Mouse (Mus musculus) liver, adult 2 months (tissue): Measurements from ENCODE around the gene Olfr490. TPM values are rescaled to one million over a fixed set of nuclear protein-coding genes. Genes with fewer than 3 reads are reported as not detected.

ENCODE experiments used
- DNase-seq: peaks from one replicate; pipeline ENCODE4 v3.0.0-alpha.2; 2011; ENCODE audit warnings: low read depth, low spot score; ENCODE audit errors: extremely low read depth
- H3K27ac ChIP-seq: fragments of 200-500 bp; replicated peaks from 2 replicates; pipeline ENCODE4 v1.5.1; 2012; ENCODE audit warnings: low read depth, mild to moderate bottlenecking, control low read depth, inconsistent platforms, low read length; ENCODE audit not compliant: insufficient read depth
- H3K27me3 ChIP-seq: fragments of 200-500 bp; 2 replicates; pipeline ENCODE4 v1.6.1; 2012; ENCODE audit warnings: mild to moderate bottlenecking, moderate library complexity, low read length, inconsistent platforms; ENCODE audit not compliant: control insufficient read depth, insufficient read depth
- H3K36me3 ChIP-seq: fragments of 200-500 bp; 2 replicates; pipeline ENCODE4 v1.6.1; 2012; ENCODE audit warnings: low read length, inconsistent platforms; ENCODE audit not compliant: control insufficient read depth, insufficient read depth
- H3K4me1 ChIP-seq: fragments of 200-500 bp; 2 replicates; pipeline ENCODE4 v1.6.1; 2011; ENCODE audit warnings: low read length; ENCODE audit not compliant: control insufficient read depth, insufficient read depth
- H3K4me3 ChIP-seq: fragments of 200-500 bp; 2 replicates; pipeline ENCODE4 v1.5.1; 2011; ENCODE audit warnings: low read depth, mild to moderate bottlenecking, control low read depth, low read length, moderate library complexity; ENCODE audit not compliant: insufficient read depth
- H3K79me2 ChIP-seq: fragments of 200-500 bp; 2 replicates; pipeline ENCODE4 v1.6.1; 2012; ENCODE audit warnings: inconsistent platforms, mild to moderate bottlenecking, low read length, moderate library complexity; ENCODE audit not compliant: control insufficient read depth, insufficient read depth
- H3K9ac ChIP-seq: fragments of 200-500 bp; 2 replicates; pipeline ENCODE4 v1.6.1; 2012; ENCODE audit warnings: low read depth, mild to moderate bottlenecking, control low read depth, inconsistent platforms, low read length
- CTCF ChIP-seq: fragments of 200-500 bp; IDR thresholded peaks from 2 replicates; pipeline ENCODE4 v1.5.1; 2011; ENCODE audit warnings: low read depth, low read length, control low read depth
- POLR2A ChIP-seq: fragments of 200-500 bp; IDR thresholded peaks from 2 replicates; pipeline ENCODE4 v1.6.1; 2011; ENCODE audit warnings: low read length, control low read depth; ENCODE audit not compliant: insufficient read depth; ENCODE audit errors: extremely low read depth
- WGBS: fragments of 180-500 bp; shearing (Covaris S2); methylation state at CpG from one replicate; pipeline ENCODE4 v1.1.7; 2018; 5-methylcytosine and 5-hydroxymethylcytosine counted together
- polyA plus RNA-seq: library from polyadenylated mRNA; depleted of rRNA; stranded (reverse); fragments of >200 nt; gene quantifications from 2 replicates; pipeline ENCODE4 v1.2.3, GENCODE M21; 2012; rRNA removed
- total RNA-seq: library from RNA; depleted of rRNA; stranded (reverse); fragments of >200 nt; gene quantifications from 2 replicates; pipeline ENCODE4 v1.2.3, GENCODE M21; 2014; rRNA removed

Gene Olfr490
- total RNA-seq (not detected in 2 replicates), polyA plus RNA-seq (not detected in 2 replicates)

DNA sequence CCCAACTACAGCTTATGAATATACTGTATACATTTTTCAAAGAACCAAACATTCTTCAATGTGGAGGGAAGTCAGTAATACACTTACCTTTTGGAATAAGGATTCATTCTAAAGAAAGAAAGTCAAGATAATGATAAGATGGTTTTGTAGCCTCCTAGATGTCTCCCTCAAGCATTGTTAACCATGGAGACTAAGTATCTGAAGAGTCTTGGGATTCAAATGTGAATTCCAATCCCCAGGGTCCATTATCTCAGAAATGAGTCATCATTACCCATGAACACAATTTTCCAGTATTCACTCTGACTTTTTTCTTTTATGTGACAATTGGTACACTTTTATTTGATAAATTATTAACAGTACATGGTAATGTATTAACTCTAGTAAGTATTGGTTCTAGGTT, at the start of gene Olfr490:
Gene Olfr490, minus strand, starts transcription at position 101 of the 400 bp plus-strand sequence.
- TF ChIP-seq CTCF (no peak), POLR2A (no peak)
- H3K36me3 ChIP-seq: no peaks in the 10 kb centered on the region
- H3K4me1 ChIP-seq: no peaks in the 10 kb centered on the region
- H3K9ac ChIP-seq: no peak within 1 kb of the TSS
- no peak within 1 kb of the TSS for H3K4me3 ChIP-seq
- H3K27ac ChIP-seq: no peak within 1 kb of the TSS
- no peaks in the 10 kb centered on the region for H3K27me3 ChIP-seq
- DNase-seq: no peak
- no peaks in the 10 kb centered on the region for H3K79me2 ChIP-seq

DNA sequence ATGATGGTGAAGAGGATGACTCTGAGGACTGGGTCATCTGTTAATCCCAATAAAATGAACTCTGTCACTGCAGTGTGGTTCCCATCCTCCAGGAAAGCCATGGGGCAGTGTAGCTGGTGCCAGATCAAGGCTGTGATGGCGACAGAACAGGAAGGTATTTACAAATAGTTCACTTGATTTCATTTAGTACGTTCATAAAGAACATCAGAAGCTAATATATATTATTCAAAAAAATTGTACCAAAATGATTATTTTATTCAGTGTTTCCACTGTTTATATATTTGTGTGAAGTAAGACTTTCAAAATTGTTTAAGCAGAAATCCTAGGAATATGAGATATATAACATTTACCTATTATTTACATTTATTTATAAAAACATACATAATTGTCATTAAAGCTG, 34.8 kb upstream of the Olfr490 start, which contains the start of gene Olfr492:
Gene Olfr492, minus strand, starts transcription at position 101 of the 400 bp plus-strand sequence.
- Histone ChIP-seq H3K79me2 (no peaks in the 10 kb centered on the region), H3K4me1 (no peaks in the 10 kb centered on the region), H3K36me3 (no peaks in the 10 kb centered on the region), H3K27ac (no peak within 1 kb of the TSS), H3K27me3 (no peaks in the 10 kb centered on the region), H3K9ac (no peak within 1 kb of the TSS), H3K4me3 (no peak within 1 kb of the TSS)
- TF ChIP-seq CTCF (no peak), POLR2A (no peak)
- no peak for DNase-seq
- 62% methylated on average over 2 of the region's 2 CpGs for WGBS

GRCm38 (mm10) chr7:108313151-108313550, 24.4 kb upstream of the Olfr490 start, which contains the start of gene Olfr491:
TSS of gene Olfr491 (plus strand) at chr7:108313451.
- Histone ChIP-seq H3K27me3 (no peaks in the 10 kb centered on the region), H3K9ac (no peak within 1 kb of the TSS), H3K4me3 (no peak within 1 kb of the TSS), H3K36me3 (no peaks in the 10 kb centered on the region), H3K27ac (no peak within 1 kb of the TSS), H3K4me1 (no peaks in the 10 kb centered on the region), H3K79me2 (no peaks in the 10 kb centered on the region)
- WGBS: 53% methylated on average over 1 of the region's 1 CpGs
- TF ChIP-seq POLR2A (no peak), CTCF (no peak)
- no peak for DNase-seq

- H3K79me2 ChIP-seq: no peaks in the 10 kb centered on the region
- no peak within 1 kb of the TSS for H3K4me3 ChIP-seq
- no peaks in the 10 kb centered on the region for H3K27me3 ChIP-seq
- H3K4me1 ChIP-seq: no peaks in the 10 kb centered on the region
- no peak within 1 kb of the TSS for H3K27ac ChIP-seq
- H3K9ac ChIP-seq: no peak within 1 kb of the TSS
- no peaks in the 10 kb centered on the region for H3K36me3 ChIP-seq
- DNase-seq: no peak
- TF ChIP-seq POLR2A: no peak
These were observed 30.5 kb downstream of the Olfr490 start, which contains the start of gene Olfr488 for GRCm38 (mm10) chr7:108258247-108258646. TSS of gene Olfr488 (minus strand) at chr7:108258347.

Other genes with a start within 250 kb of the Olfr490 start
- not detected in 2 replicates for gene Olfr479, start 238.2 kb downstream of the Olfr490 start, total RNA-seq
- not detected in 2 replicates for gene Olfr479, start 238.2 kb downstream of the Olfr490 start, polyA plus RNA-seq
- gene Olfr480, start 221.6 kb downstream of the Olfr490 start, total RNA-seq: not detected in 2 replicates
- gene Olfr480, start 221.6 kb downstream of the Olfr490 start, polyA plus RNA-seq: not detected in 2 replicates
- not detected in 2 replicates for gene Olfr481, start 209.1 kb downstream of the Olfr490 start, total RNA-seq
- not detected in 2 replicates for gene Olfr481, start 209.1 kb downstream of the Olfr490 start, polyA plus RNA-seq
- not detected in 2 replicates for gene Olfr482, start 191.3 kb downstream of the Olfr490 start, total RNA-seq
- gene Olfr482, start 191.3 kb downstream of the Olfr490 start, polyA plus RNA-seq: not detected in 2 replicates
- gene Olfr483, start 188.1 kb downstream of the Olfr490 start, total RNA-seq: not detected in 2 replicates
- gene Olfr483, start 188.1 kb downstream of the Olfr490 start, polyA plus RNA-seq: not detected in 2 replicates
- not detected in 2 replicates for gene Olfr484, start 161.5 kb downstream of the Olfr490 start, total RNA-seq
- not detected in 2 replicates for gene Olfr484, start 161.5 kb downstream of the Olfr490 start, polyA plus RNA-seq
- gene Olfr485, start 129.1 kb downstream of the Olfr490 start, total RNA-seq: not detected in 2 replicates
- not detected in 2 replicates for gene Olfr485, start 129.1 kb downstream of the Olfr490 start, polyA plus RNA-seq
- not detected in 2 replicates for gene Olfr486, start 116.2 kb downstream of the Olfr490 start, total RNA-seq
- not detected in 2 replicates for gene Olfr486, start 116.2 kb downstream of the Olfr490 start, polyA plus RNA-seq
- gene Olfr487, start 74.3 kb downstream of the Olfr490 start, total RNA-seq: not detected in 2 replicates
- not detected in 2 replicates for gene Olfr487, start 74.3 kb downstream of the Olfr490 start, polyA plus RNA-seq
- not detected in 2 replicates for gene Olfr488, start 30.6 kb downstream of the Olfr490 start, total RNA-seq
- gene Olfr488, start 30.6 kb downstream of the Olfr490 start, polyA plus RNA-seq: not detected in 2 replicates
- not detected in 2 replicates for gene Olfr491, start 24.5 kb upstream of the Olfr490 start, total RNA-seq
- not detected in 2 replicates for gene Olfr491, start 24.5 kb upstream of the Olfr490 start, polyA plus RNA-seq
- gene Olfr492, start 34.7 kb upstream of the Olfr490 start, total RNA-seq: not detected in 2 replicates
- not detected in 2 replicates for gene Olfr492, start 34.7 kb upstream of the Olfr490 start, polyA plus RNA-seq
- gene Olfr493, start 58.0 kb upstream of the Olfr490 start, total RNA-seq: not detected in 2 replicates
- not detected in 2 replicates for gene Olfr493, start 58.0 kb upstream of the Olfr490 start, polyA plus RNA-seq
- not detected in 2 replicates for gene Olfr494, start 76.4 kb upstream of the Olfr490 start, total RNA-seq
- gene Olfr494, start 76.4 kb upstream of the Olfr490 start, polyA plus RNA-seq: not detected in 2 replicates
- gene Olfr495, start 104.2 kb upstream of the Olfr490 start, total RNA-seq: not detected in 2 replicates
- gene Olfr495, start 104.2 kb upstream of the Olfr490 start, polyA plus RNA-seq: not detected in 2 replicates
- gene Olfr497, start 131.5 kb upstream of the Olfr490 start, total RNA-seq: not detected in 2 replicates
- not detected in 2 replicates for gene Olfr497, start 131.5 kb upstream of the Olfr490 start, polyA plus RNA-seq
- gene Olfr498, start 176.4 kb upstream of the Olfr490 start, total RNA-seq: not detected in 2 replicates
- not detected in 2 replicates for gene Olfr498, start 176.4 kb upstream of the Olfr490 start, polyA plus RNA-seq
- not detected in 2 replicates for gene Olfr502, start 236.1 kb upstream of the Olfr490 start, total RNA-seq
- gene Olfr502, start 236.1 kb upstream of the Olfr490 start, polyA plus RNA-seq: not detected in 2 replicates